In the genomic region with DNA sequence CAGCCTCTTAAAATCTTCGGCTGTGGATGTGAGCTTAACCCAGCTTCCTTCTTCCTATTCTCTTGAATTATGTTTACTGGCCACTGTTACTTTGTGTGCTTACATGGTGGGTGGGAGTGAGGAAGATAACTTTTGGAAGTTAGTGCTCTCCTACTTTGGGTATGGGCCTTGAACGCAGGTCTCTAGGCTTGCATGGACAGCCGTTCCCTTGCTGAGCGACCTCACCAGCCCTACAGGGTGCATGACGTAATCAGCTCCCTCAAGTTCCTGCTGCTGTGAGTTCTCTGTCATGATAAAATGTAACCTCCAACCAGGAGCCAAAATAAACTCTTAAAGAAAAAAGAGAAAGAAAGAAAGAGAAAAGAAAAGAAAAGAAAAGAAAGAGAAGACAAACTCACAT, we compare ENCODE assay signal across 8 mouse cellular contexts. TPM values are rescaled to one million over a fixed set of nuclear protein-coding genes. Genes with fewer than 3 reads are reported as not detected.
DNase-seq lines count a peak whose midpoint lies in the region; ATAC-seq and TF ChIP-seq lines count a peak whose summit lies in the region.

No protein-coding gene starts in this region.

- no peak for ATAC-seq in kidney, postnatal 0 days (replicated peaks; ENCODE audit: low FRiP score, low read depth)
- ATAC-seq in heart, postnatal 0 days (ENCODE audit: insufficient read depth, low read depth): no peak
- ATAC-seq in midbrain, embryonic 13.5 days: no peak

- 68% methylated on average over 5 of the region's 5 CpGs for WGBS in kidney, postnatal 0 days
- WGBS in heart, postnatal 0 days: 50% methylated on average over 5 of the region's 5 CpGs
- WGBS in midbrain, embryonic 13.5 days: 78% methylated on average over 5 of the region's 5 CpGs

- no peak for TF ChIP-seq EP300 in heart, postnatal 0 days (IDR thresholded peaks at IDR 0.05; ENCODE audit: low read depth)

- H3K9me3 ChIP-seq in kidney, postnatal 0 days (replicated peaks; ENCODE audit: low read length): no peaks in the 10 kb centered on the region
- H3K9me3 ChIP-seq in heart, postnatal 0 days (replicated peaks; ENCODE audit: control insufficient read depth, low read length): no peaks in the 10 kb centered on the region
- H3K9me3 ChIP-seq in midbrain, embryonic 13.5 days: no peaks in the 10 kb centered on the region

- no peak overlapping the region for H3K4me3 ChIP-seq in kidney, postnatal 0 days (replicated peaks; ENCODE audit: low read depth, low read length)
- peak overlapping the region; percentile 44 for H3K4me3 ChIP-seq in bone marrow macrophage, adult 2 months (ENCODE audit: insufficient read depth, low read length)
- H3K4me3 ChIP-seq in heart, postnatal 0 days (ENCODE audit: low read depth, low read length): peak overlapping the region; percentile 18; the same call in 1 of the 2 replicates
- H3K4me3 ChIP-seq in midbrain, embryonic 13.5 days (replicated peaks): no peak overlapping the region

- no peak overlapping the region for H3K9ac ChIP-seq in kidney, postnatal 0 days (ENCODE audit: low read depth, low read length)
- 0 out of 2 replicates have a peak overlapping the region, but pooled peaks have one; percentile 35 for H3K9ac ChIP-seq in heart, postnatal 0 days (replicated peaks; ENCODE audit: low read depth, low read length)
- no peak overlapping the region for H3K9ac ChIP-seq in midbrain, embryonic 13.5 days (replicated peaks)

- no peak for DNase-seq in kidney, postnatal 0 days (ENCODE audit: low spot score)
- DNase-seq in kidney, postnatal 36 days: no peak
- no peak for DNase-seq in heart, postnatal 0 days (ENCODE audit: low spot score)
- DNase-seq in left cerebral cortex, adult 9 months (ENCODE audit: low spot score in 2 of 2): no peak
- DNase-seq in cerebellum, postnatal 25 days: no peak
- no peak for DNase-seq in cerebellum, postnatal 14 days

- H3K4me1 ChIP-seq in kidney, postnatal 0 days (replicated peaks; ENCODE audit: insufficient read depth, low read length): peaks cover 20% of the 10 kb centered on the region
- H3K4me1 ChIP-seq in bone marrow macrophage, adult 2 months (ENCODE audit: control insufficient read depth, insufficient read depth, low read length): peaks cover 10% of the 10 kb centered on the region
- H3K4me1 ChIP-seq in heart, postnatal 0 days (ENCODE audit: control insufficient read depth, insufficient read depth): peaks cover 26% of the 10 kb centered on the region
- H3K4me1 ChIP-seq in midbrain, embryonic 13.5 days (replicated peaks): peaks cover 41% of the 10 kb centered on the region

- peak overlapping the region; percentile 51; the same call in 1 of the 2 replicates for H3K4me2 ChIP-seq in kidney, postnatal 0 days (ENCODE audit: low read length)
- H3K4me2 ChIP-seq in heart, postnatal 0 days (ENCODE audit: low read depth, low read length): peak overlapping the region; percentile 63
- peak overlapping the region; percentile 19 for H3K4me2 ChIP-seq in midbrain, embryonic 13.5 days (replicated peaks)

- no peak for TF ChIP-seq POLR2A in bone marrow macrophage, adult 2 months (IDR thresholded peaks at IDR 0.05; ENCODE audit: borderline replicate concordance, low read depth, low read length)

- no peaks in the 10 kb centered on the region for H3K36me3 ChIP-seq in kidney, postnatal 0 days (ENCODE audit: insufficient read depth, low read length)
- no peaks in the 10 kb centered on the region for H3K36me3 ChIP-seq in heart, postnatal 0 days (replicated peaks; ENCODE audit: control insufficient read depth, insufficient read depth, low read length)
- H3K36me3 ChIP-seq in midbrain, embryonic 13.5 days: no peaks in the 10 kb centered on the region

- no peaks in the 10 kb centered on the region for H3K27me3 ChIP-seq in kidney, postnatal 0 days (ENCODE audit: insufficient read depth, low read length)
- no peaks in the 10 kb centered on the region for H3K27me3 ChIP-seq in heart, postnatal 0 days (ENCODE audit: control insufficient read depth, insufficient read depth, low read length)
- H3K27me3 ChIP-seq in midbrain, embryonic 13.5 days: no peaks in the 10 kb centered on the region

- TF ChIP-seq CTCF in kidney, postnatal 0 days (IDR thresholded peaks at IDR 0.05; ENCODE audit: low read depth): no peak
- no peak for TF ChIP-seq CTCF in bone marrow macrophage, adult 2 months (IDR thresholded peaks at IDR 0.05; ENCODE audit: low read depth, low read length)
- no peak for TF ChIP-seq CTCF in heart, postnatal 0 days (IDR thresholded peaks at IDR 0.05; ENCODE audit: low read depth)

- H3K27ac ChIP-seq in kidney, postnatal 0 days: no peak overlapping the region
- no peak overlapping the region for H3K27ac ChIP-seq in bone marrow macrophage, adult 2 months (ENCODE audit: insufficient read depth, low read depth, low read length)
- H3K27ac ChIP-seq in heart, postnatal 0 days (ENCODE audit: low read depth): peak overlapping the region; percentile 23
- H3K27ac ChIP-seq in midbrain, embryonic 13.5 days: no peak overlapping the region

RNA-seq across cellular contexts. Expression of a gene that starts 13.9 kb away (rescaled TPM):
- polyA plus RNA-seq in kidney, postnatal 0 days (2015; fragmentation: Nextera tagmentation; extraction: Ambion mirVana): 0.18 and 0.51 TPM in 2 replicates
- not detected in 2 replicates for polyA plus RNA-seq in bone marrow macrophage, adult 2 months (2012; ENCODE audit: insufficient read depth, insufficient read length, missing spikeins)
- total RNA-seq in heart, postnatal 0 days (2014; rRNA removed; ENCODE audit: low replicate concordance): 0.23 and 2.6 TPM in 2 replicates
- polyA plus RNA-seq in heart, postnatal 0 days (2015; fragmentation: Nextera tagmentation; extraction: Ambion mirVana): 1.2 and 1.4 TPM in 2 replicates
- 1.1 and 1.6 TPM in 2 replicates for polyA plus RNA-seq in midbrain, embryonic 13.5 days (2015; fragmentation: Nextera tagmentation; extraction: Ambion mirVana)

RNA-seq across cellular contexts. Expression of a gene that starts 17.7 kb away (rescaled TPM):
- 6.7 and 7.0 TPM in 2 replicates for polyA plus RNA-seq in kidney, postnatal 0 days (2015; fragmentation: Nextera tagmentation; extraction: Ambion mirVana)
- 1.6 and 1.9 TPM in 2 replicates for polyA plus RNA-seq in bone marrow macrophage, adult 2 months (2012; ENCODE audit: insufficient read depth, insufficient read length, missing spikeins)
- total RNA-seq in heart, postnatal 0 days (2014; rRNA removed; ENCODE audit: low replicate concordance): 7.3 and 9.4 TPM in 2 replicates
- 3.3 and 3.7 TPM in 2 replicates for polyA plus RNA-seq in heart, postnatal 0 days (2015; fragmentation: Nextera tagmentation; extraction: Ambion mirVana)
- 8.5 TPM in 2 replicates for polyA plus RNA-seq in midbrain, embryonic 13.5 days (2015; fragmentation: Nextera tagmentation; extraction: Ambion mirVana)

RNA-seq across cellular contexts. Expression of a gene that starts 25.7 kb away (rescaled TPM):
- 14.1 and 14.5 TPM in 2 replicates for polyA plus RNA-seq in kidney, postnatal 0 days (2015; fragmentation: Nextera tagmentation; extraction: Ambion mirVana)
- polyA plus RNA-seq in bone marrow macrophage, adult 2 months (2012; ENCODE audit: insufficient read depth, insufficient read length, missing spikeins): 5.5 and 7.1 TPM in 2 replicates
- total RNA-seq in heart, postnatal 0 days (2014; rRNA removed; ENCODE audit: low replicate concordance): 22.6 and 26.7 TPM in 2 replicates
- polyA plus RNA-seq in heart, postnatal 0 days (2015; fragmentation: Nextera tagmentation; extraction: Ambion mirVana): 13.8 and 14.0 TPM in 2 replicates
- 15.3 and 15.7 TPM in 2 replicates for polyA plus RNA-seq in midbrain, embryonic 13.5 days (2015; fragmentation: Nextera tagmentation; extraction: Ambion mirVana)

Comparison
In these comparisons a context has a peak if more than half of its experiments do, and no peak if none do; other contexts are left out.
1. H3K4me3 ChIP-seq: peak in bone marrow macrophage, adult 2 months (single experiment) and heart, postnatal 0 days (single experiment); none in kidney, postnatal 0 days (single experiment) and midbrain, embryonic 13.5 days (single experiment).
2. Peak in every context shown above with its lines, with median percentiles within 50 percentile points of each other: H3K4me2 ChIP-seq.